Mouse (Mus musculus) thymus, adult 2 months (tissue): ENCODE measurements around the gene Zfp709.
A peak's percentile ranks its signal among the peaks of the same experiment; 100 is the strongest.

Source experiments
- CTCF ChIP-seq: fragments of 200-500 bp; IDR thresholded peaks from 2 replicates; pipeline ENCODE4 v1.5.1; 2012; ENCODE audit warnings: mild to moderate bottlenecking, control low read depth, low read length, moderate library complexity, borderline replicate concordance; ENCODE audit not compliant: control insufficient read depth, poor library complexity, insufficient read depth; ENCODE audit errors: extremely low read depth
- POLR2A ChIP-seq: fragments of 200-500 bp; IDR thresholded peaks from 2 replicates; pipeline ENCODE4 v1.6.1; 2012; ENCODE audit warnings: mild to moderate bottlenecking, low read length, control low read depth, moderate library complexity; ENCODE audit not compliant: control insufficient read depth, poor library complexity, insufficient read depth; ENCODE audit errors: extremely low read depth

GRCm38 (mm10) chr8:71908309-71909261, 26.8 kb downstream of the Zfp709 start, which contains the start of the genes Zfp882 and Zfp617:
- TF ChIP-seq POLR2A, result 0 out of 2 replicates have a peak, but pooled peaks have one; percentile 34
- peak; percentile 67; the same call in 1 of the 2 replicates for TF ChIP-seq CTCF
